Mouse (Mus musculus) granulocyte monocyte progenitor cell, adult 5-6 weeks (primary cell): ENCODE results near the gene Shc2. TPM values are rescaled to one million over a fixed set of nuclear protein-coding genes. Genes with fewer than 3 reads are reported as not detected.

Experiments
- ATAC-seq: replicated peaks from 2 replicates; pipeline ENCODE4 v1.8.0; 2016; ENCODE audit warnings: mild to moderate bottlenecking, moderate TSS enrichment, inconsistent platforms; ENCODE audit not compliant: poor library complexity, severe bottlenecking
- total RNA-seq, 2 experiments: library from RNA; stranded (forward) in 1 of 2; stranded (reverse) in 1 of 2; fragments of 200-712, 200-1000 nt in 1 of 2; fragments of >200 nt in 1 of 2; fragmentation: Nextera tagmentation in 1 of 2; gene quantifications; 2 replicates each; pipeline ENCODE4 v1.2.3; 2014 to 2017

Gene Shc2
- total RNA-seq, 2 experiments from 2014 or later = not detected

- ATAC-seq = peak; percentile 33
Observed at GRCm38 (mm10) chr10:79669576-79670057, 31.9 kb upstream of the Shc2 start.

GRCm38 (mm10) chr10:79668771-79669575 is 31.3 kb upstream of the Shc2 start, which contains the start of gene Tpgs1:
Gene Tpgs1 (plus strand): TSS chr10:79669369.
- peak; percentile 60 for ATAC-seq

GRCm38 (mm10) chr10:79668076-79668475 is 30.4 kb upstream of the Shc2 start:
- no peak for ATAC-seq

GRCm38 (mm10) chr10:79666493-79666892 is 28.8 kb upstream of the Shc2 start:
- no peak for ATAC-seq

- ATAC-seq = no peak
Observed at GRCm38 (mm10) chr10:79665051-79665450, 27.3 kb upstream of the Shc2 start.

GRCm38 (mm10) chr10:79664131-79664665 is 26.5 kb upstream of the Shc2 start, which contains the start of gene Madcam1:
Gene Madcam1 (plus strand): TSS chr10:79664559.
- ATAC-seq = peak; percentile 55

- ATAC-seq = no peak
Observed at GRCm38 (mm10) chr10:79661861-79662260, 24.1 kb upstream of the Shc2 start.

- no peak for ATAC-seq
Observed at GRCm38 (mm10) chr10:79660298-79660697, 22.6 kb upstream of the Shc2 start.

- ATAC-seq = peak; percentile 64
Observed at GRCm38 (mm10) chr10:79658829-79659228, 21.1 kb upstream of the Shc2 start.

GRCm38 (mm10) chr10:79654946-79655395 is 17.3 kb upstream of the Shc2 start:
- ATAC-seq = no peak

GRCm38 (mm10) chr10:79652789-79653188 is 15.1 kb upstream of the Shc2 start:
- ATAC-seq = no peak

GRCm38 (mm10) chr10:79649070-79649751 is 11.5 kb upstream of the Shc2 start:
- peak; percentile 94 for ATAC-seq

GRCm38 (mm10) chr10:79645711-79646110 is 8.0 kb upstream of the Shc2 start, which contains the start of gene Odf3l2:
Gene Odf3l2 (minus strand): TSS chr10:79645738.
- no peak for ATAC-seq

GRCm38 (mm10) chr10:79638486-79639204 is 927 bp upstream of the Shc2 start:
- ATAC-seq = no peak; the same call in 1 of the 2 replicates

GRCm38 (mm10) chr10:79636287-79636686 is 1.4 kb downstream of the Shc2 start:
- ATAC-seq = no peak

- no peak for ATAC-seq
Observed at GRCm38 (mm10) chr10:79633006-79633777, 4.5 kb downstream of the Shc2 start.

- no peak for ATAC-seq
Observed at GRCm38 (mm10) chr10:79631432-79631831, 6.3 kb downstream of the Shc2 start.

- ATAC-seq = no peak
Observed at GRCm38 (mm10) chr10:79628377-79628776, 9.3 kb downstream of the Shc2 start.

- no peak for ATAC-seq
Observed at GRCm38 (mm10) chr10:79626156-79626555, 11.6 kb downstream of the Shc2 start.
